Mouse (Mus musculus) E14TG2a.4 (cell line): Measurements from ENCODE around the gene Slc17a4.

Experiments used
- H3K27me3 ChIP-seq: 2 replicates; pipeline ENCODE4 v1.6.1; 2014; ENCODE audit warnings: low read length, control low read depth; ENCODE audit not compliant: insufficient read depth
- H3K36me3 ChIP-seq: 2 replicates; pipeline ENCODE4 v1.6.1; 2014; ENCODE audit warnings: low read length, control low read depth; ENCODE audit not compliant: insufficient read depth
- H3K4me1 ChIP-seq: replicated peaks from 2 replicates; pipeline ENCODE4 v1.6.1; 2014; ENCODE audit warnings: low read depth, low read length, control low read depth
- H3K4me3 ChIP-seq: replicated peaks from 2 replicates; pipeline ENCODE4 v1.5.1; 2014; ENCODE audit warnings: mild to moderate bottlenecking, low read length
- H3K9me3 ChIP-seq: 2 replicates; pipeline ENCODE4 v1.6.1; 2014; ENCODE audit warnings: low read length, control low read depth
- CTCF ChIP-seq: conservative IDR thresholded peaks from 2 replicates; pipeline ENCODE4 v1.5.1; 2014; ENCODE audit warnings: low read length
- NANOG ChIP-seq: IDR thresholded peaks from 2 replicates; pipeline ENCODE4 v1.6.1; 2014; ENCODE audit warnings: borderline replicate concordance, low read length, mixed read lengths
- POU5F1 ChIP-seq: IDR thresholded peaks from 2 replicates; pipeline ENCODE4 v1.6.1; 2014; ENCODE audit warnings: low read length, borderline replicate concordance

The Slc17a4 gene

DNA sequence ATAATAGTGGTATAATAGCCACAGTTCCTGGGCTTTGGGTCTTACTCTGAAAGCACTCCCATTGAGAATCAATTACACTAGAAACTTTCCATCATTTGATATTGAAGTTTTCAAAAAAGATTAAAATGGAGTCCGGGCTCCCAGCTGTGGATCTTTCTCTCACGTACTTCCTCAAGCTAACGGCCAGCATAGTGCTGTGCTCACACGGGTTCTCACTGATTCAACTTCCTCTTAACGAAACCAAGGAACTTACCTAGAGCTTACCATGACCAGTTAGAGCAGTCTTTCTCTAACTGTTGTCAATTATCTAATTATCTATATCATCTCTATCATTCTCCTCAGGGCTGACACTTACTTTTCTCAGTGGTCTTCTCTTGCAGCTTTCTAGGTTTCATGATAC, 35.2 kb downstream of the Slc17a4 start:
- H3K4me1 ChIP-seq = no peaks in the 10 kb centered on the region
- H3K4me3 ChIP-seq = no peak overlapping the region
- H3K9me3 ChIP-seq = no peaks in the 10 kb centered on the region
- H3K36me3 ChIP-seq = no peaks in the 10 kb centered on the region
- no peak for TF ChIP-seq CTCF
- no peak for TF ChIP-seq POU5F1
- no peak for TF ChIP-seq NANOG
- no peaks in the 10 kb centered on the region for H3K27me3 ChIP-seq

DNA sequence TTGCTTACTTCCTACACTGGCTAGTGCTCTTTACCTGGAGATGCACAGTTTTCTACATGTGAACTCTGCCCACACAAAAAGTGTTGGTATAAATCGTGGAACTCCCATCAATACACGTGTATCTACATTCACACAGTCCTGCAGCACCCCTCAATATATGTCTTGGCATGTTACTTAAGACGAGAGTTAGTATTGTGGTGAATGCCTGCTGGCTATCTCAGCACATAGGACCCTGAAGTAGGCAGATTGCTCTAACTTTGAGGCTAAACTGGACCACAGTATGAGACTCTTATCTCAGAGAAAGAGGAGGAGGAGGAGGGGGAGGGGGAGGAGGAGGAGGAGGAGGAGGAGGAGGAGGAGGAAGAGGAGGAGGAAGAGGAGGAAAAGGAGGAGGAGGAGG, 35.7 kb downstream of the Slc17a4 start:
- no peaks in the 10 kb centered on the region for H3K36me3 ChIP-seq
- no peaks in the 10 kb centered on the region for H3K27me3 ChIP-seq
- H3K9me3 ChIP-seq = no peaks in the 10 kb centered on the region
- TF ChIP-seq POU5F1 (no peak), CTCF (no peak), NANOG (no peak)
- no peak overlapping the region for H3K4me3 ChIP-seq
- no peaks in the 10 kb centered on the region for H3K4me1 ChIP-seq

DNA sequence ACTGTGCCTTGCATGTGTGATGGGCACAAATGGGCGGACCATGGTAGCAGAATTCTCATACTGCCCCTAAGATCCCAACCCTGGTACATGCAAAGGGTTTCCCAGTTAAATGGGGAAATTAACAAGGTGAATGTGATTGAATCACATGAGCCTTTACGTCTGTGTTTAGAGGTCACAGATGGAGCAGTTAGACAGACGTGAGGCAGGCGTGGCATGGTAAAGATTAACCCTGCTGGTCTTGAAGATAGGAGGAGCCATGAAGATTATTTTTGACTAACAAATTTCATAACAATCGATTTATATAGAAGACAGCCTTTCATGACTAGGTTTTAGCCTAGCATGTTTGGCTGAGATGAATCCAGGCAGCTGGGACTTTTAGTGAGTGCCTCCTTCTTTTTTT, 41.7 kb downstream of the Slc17a4 start:
- no peak overlapping the region for H3K4me3 ChIP-seq
- H3K9me3 ChIP-seq = no peaks in the 10 kb centered on the region
- H3K36me3 ChIP-seq = no peaks in the 10 kb centered on the region
- no peaks in the 10 kb centered on the region for H3K4me1 ChIP-seq
- no peak for TF ChIP-seq POU5F1
- no peak for TF ChIP-seq CTCF
- TF ChIP-seq NANOG = no peak
- no peaks in the 10 kb centered on the region for H3K27me3 ChIP-seq

DNA sequence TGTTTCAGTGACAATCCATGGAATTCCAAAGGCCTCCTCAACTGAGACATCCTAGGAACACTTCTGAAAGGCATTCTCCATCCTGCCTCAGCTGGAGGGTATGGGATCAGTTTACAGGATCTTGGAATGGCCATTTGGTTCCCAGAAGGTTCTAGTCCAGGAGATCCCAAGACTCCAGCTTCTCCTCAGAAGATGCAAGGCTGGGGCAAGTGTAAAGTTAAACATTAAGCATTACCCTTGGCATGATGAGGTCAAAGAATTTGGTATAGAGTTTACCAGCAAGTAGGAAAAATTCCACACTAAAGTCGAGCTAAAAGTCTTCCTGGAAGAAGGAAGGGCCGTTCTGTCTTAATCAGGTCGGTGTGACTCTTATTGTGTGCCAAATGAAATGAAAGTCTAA, 44.8 kb downstream of the Slc17a4 start:
- Histone ChIP-seq H3K9me3 (no peaks in the 10 kb centered on the region), H3K4me1 (no peaks in the 10 kb centered on the region), H3K27me3 (no peaks in the 10 kb centered on the region), H3K4me3 (no peak overlapping the region), H3K36me3 (no peaks in the 10 kb centered on the region)
- TF ChIP-seq NANOG (no peak), CTCF (no peak)

DNA sequence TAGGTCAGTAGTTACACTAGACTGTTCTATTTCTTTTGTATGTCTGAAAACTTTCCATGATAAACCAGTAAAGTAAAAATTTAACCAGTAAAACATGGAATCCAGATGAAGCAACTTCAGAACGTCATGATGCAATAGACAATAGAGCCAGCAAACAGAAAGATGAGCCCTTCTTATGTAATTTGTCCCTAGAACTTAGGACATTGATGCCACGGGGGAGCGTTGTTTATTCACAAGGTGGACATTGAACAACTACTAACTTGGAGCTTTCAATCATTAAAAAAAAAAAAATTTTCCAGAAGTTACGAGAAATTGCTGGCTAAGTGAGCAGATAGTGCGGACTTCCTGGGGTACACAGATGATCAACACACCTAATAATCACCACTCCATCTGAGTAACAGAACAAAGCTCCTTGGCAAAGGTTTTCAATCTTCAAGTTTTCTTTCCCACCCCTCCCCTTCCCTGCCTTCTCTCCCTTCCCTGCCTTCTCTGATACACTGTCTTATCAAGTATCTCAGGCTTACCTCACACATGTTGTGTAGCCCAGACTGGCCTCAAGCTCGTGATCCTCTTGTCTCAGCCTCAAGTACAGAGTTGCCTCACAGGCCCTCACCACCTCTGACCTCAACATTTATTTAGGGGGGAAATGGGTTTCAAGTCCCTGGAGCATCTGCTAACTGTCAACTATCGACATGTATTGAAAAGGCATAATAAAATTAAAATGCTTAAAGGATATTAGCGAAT, 45.8 kb downstream of the Slc17a4 start:
- no peaks in the 10 kb centered on the region for H3K9me3 ChIP-seq
- H3K36me3 ChIP-seq = no peaks in the 10 kb centered on the region
- no peaks in the 10 kb centered on the region for H3K27me3 ChIP-seq
- no peaks in the 10 kb centered on the region for H3K4me1 ChIP-seq
- no peak overlapping the region for H3K4me3 ChIP-seq
- TF ChIP-seq CTCF (no peak), NANOG (no peak), POU5F1 (no peak)

DNA sequence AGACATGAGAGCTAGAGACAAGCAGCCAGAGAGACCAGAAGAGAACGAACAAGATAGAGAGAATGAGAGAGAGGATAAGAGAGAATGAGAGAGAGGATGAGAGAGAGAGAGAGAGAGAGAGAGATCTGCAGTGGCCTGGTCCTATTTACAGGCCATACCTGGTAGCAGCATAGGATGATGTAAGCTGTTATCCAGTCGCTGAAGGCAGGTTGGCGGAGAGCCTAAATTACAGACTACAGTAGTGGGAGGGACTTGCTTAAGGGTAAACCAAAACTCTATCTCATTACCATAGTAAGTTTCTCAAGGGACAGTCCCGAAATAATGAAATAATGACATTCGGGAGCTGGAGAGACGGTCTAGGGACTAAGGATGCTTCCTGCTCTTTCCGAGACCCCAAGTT, 47.4 kb downstream of the Slc17a4 start, which contains the start of gene Slc17a1:
Gene Slc17a1, plus strand, starts transcription at position 346 of the 400 bp plus-strand sequence.
- no peaks in the 10 kb centered on the region for H3K9me3 ChIP-seq
- TF ChIP-seq CTCF (no peak), POU5F1 (no peak), NANOG (no peak)
- no peaks in the 10 kb centered on the region for H3K36me3 ChIP-seq
- no peaks in the 10 kb centered on the region for H3K4me1 ChIP-seq
- H3K27me3 ChIP-seq = no peaks in the 10 kb centered on the region
- no peak within 1 kb of the TSS for H3K4me3 ChIP-seq

DNA sequence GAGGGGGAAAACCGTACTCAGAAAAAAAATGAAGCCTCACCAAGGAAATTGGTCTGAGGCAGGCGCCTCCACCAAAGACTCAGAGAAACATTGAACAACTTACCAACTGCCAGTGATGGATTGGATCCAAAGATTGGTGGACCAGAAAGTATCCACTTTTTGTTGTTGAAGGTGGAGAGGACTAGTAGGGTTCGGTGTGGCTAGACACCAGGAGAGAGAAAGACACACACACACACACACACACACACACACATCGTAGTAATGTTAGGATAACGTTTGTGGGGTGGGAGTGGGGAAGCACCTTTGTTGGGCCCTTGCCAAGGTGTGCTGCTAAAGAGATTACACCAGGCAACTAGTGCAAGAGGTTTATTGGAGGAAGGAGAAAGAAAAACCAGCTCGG, 47.8 kb downstream of the Slc17a4 start:
- Histone ChIP-seq H3K4me3 (no peak overlapping the region), H3K4me1 (no peaks in the 10 kb centered on the region), H3K9me3 (no peaks in the 10 kb centered on the region), H3K36me3 (no peaks in the 10 kb centered on the region), H3K27me3 (no peaks in the 10 kb centered on the region)
- TF ChIP-seq POU5F1 (no peak), CTCF (no peak), NANOG (no peak)

DNA sequence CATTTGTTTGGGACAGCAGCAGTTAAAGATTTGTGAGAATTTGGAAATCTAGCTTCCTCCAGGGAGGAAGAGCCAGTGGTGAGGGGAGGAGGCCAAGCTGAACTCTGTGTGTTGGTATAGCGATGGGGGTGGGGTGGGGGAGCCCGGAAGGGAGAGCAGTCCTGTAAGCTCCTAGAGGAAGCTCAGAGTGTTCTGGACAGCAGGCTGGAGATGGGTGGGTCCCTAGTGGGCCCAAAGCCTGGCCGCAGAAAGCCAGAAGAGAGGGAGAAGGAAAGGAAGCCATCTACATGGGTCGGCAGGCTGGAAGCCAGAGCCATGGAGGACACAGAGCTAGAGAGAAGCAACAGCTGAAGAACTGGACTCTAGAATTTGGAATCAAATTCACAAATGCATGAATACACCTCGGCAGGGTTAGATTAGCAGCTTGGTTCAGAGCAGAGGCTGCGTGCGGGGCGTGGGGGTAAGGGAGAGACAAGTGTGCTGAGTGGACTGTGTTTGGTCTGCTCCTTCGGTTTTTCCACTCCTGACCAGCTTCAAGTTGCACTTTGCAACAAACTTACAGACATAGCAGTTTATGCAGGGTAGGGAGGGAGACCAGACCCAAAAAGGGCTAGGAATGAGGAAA, 48.6 kb downstream of the Slc17a4 start:
- TF ChIP-seq CTCF (no peak), POU5F1 (no peak), NANOG (no peak)
- no peaks in the 10 kb centered on the region for H3K27me3 ChIP-seq
- H3K9me3 ChIP-seq = no peaks in the 10 kb centered on the region
- H3K36me3 ChIP-seq = no peaks in the 10 kb centered on the region
- no peaks in the 10 kb centered on the region for H3K4me1 ChIP-seq
- no peak overlapping the region for H3K4me3 ChIP-seq

DNA sequence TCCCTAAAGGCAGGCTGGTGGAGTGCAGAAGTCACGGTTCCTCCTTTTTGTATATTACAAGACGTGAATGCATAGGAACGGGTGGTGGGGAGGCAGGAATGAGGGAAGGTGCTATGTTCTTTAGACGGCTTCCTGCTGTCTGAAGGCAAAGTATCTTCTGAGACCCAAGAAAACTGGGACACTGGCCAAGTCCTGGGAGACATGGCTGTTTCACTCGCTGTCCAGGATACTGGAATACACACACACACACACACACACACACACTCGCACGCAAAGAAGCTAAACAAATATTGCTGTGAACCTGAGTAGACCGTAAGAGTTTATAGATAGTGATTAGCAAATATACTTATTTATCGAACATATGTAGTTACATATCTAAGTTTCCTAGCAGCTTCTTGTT, 50.1 kb downstream of the Slc17a4 start:
- Histone ChIP-seq H3K9me3 (no peaks in the 10 kb centered on the region), H3K4me1 (no peaks in the 10 kb centered on the region), H3K27me3 (no peaks in the 10 kb centered on the region), H3K4me3 (no peak overlapping the region), H3K36me3 (no peaks in the 10 kb centered on the region)
- TF ChIP-seq POU5F1 (no peak), CTCF (no peak), NANOG (no peak)
